Mouse (Mus musculus) G1E (cell line): Measurements from ENCODE around the gene Aak1.

Experiments
- CTCF ChIP-seq: IDR thresholded peaks from 2 replicates; pipeline ENCODE4 v1.5.1; 2012; ENCODE audit warnings: low read depth, low read length, inconsistent platforms, mixed read lengths
- GATA1 ChIP-seq: IDR thresholded peaks from 2 replicates; pipeline ENCODE4 v1.6.1; 2012; ENCODE audit warnings: borderline replicate concordance, low read length, inconsistent platforms, mixed read lengths

DNA sequence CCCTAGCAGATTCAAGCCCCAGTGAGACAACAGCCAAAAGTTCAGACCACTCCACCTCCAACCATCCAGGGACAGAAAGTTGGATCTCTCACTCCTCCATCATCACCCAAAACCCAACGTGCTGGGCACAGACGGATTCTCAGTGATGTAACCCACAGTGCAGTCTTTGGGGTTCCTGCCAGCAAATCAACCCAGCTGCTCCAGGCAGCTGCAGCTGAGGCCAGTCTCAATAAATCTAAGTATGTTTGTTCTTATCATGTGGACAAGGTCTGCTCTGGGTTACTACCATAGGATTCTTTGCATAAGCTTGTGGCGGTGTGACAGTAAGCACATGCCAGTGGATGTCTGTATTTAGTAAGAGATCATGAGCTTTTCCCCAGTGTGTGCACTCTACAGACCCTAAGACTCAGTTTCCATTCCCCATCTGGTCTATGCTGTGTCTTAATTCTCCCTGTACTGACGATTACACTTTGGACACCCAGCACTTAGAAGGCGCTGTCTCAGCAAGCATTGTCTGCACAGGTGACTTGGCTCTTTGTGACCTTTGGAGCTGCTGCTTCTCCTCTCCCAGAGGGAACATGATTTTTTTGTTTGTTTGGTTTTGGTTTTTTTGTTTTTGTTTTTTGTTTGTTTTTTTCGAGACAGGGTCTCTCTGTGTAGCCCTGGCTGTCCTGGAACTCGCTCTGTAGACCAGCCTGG is 114.8 kb downstream of the Aak1 start:
- TF ChIP-seq CTCF (no peak), GATA1 (no peak)
